In genomic region chr9:61322333-61322732, GRCm38 (mm10) we compare ENCODE assay signal across 14 mouse cellular contexts. TPM values are rescaled to one million over a fixed set of nuclear protein-coding genes. Genes with fewer than 3 reads are reported as not detected.
A peak's percentile ranks its signal among the peaks of the same experiment; 100 is the strongest.
DNase-seq lines count a peak whose midpoint lies in the region; ATAC-seq and TF ChIP-seq lines count a peak whose summit lies in the region.
"Had no signal": no experiment of that assay in that cellular context is flagged by ENCODE, and none has a peak within 500 bp of the region (broad histone marks: within the 10 kb centered on the region; RNA-seq: fewer than 3 reads in every experiment).

No protein-coding gene starts in this region.

- H3K9me3 ChIP-seq in embryonic facial prominence, embryonic 14.5 days (ENCODE audit: control insufficient read depth, low read length), result no peaks in the 10 kb centered on the region
- H3K9me3 ChIP-seq in embryonic facial prominence, embryonic 10.5 days, result no peaks in the 10 kb centered on the region
- H3K9me3 ChIP-seq in hindbrain, embryonic 12.5 days (replicated peaks), result no peaks in the 10 kb centered on the region
- H3K9me3 ChIP-seq: heart, embryonic 10.5 days; stomach, embryonic 15.5 days had no signal

- no peak for TF ChIP-seq CTCF in Patski (IDR thresholded peaks at IDR 0.05)

- CTCF ChIA-PET in Patski (lab: Charles Lee), result interaction anchor here (1.1 to 1.2 kb wide), 2 partner anchors 13 to 45 kb away, joined by 3 to 4 read pairs; no protein-coding TSS in a partner anchor

- in situ Hi-C loops in Patski (cut with MboI; ENCODE audit: low pct_unique_long_range_greater_than_20kb), result no loop called here

- no peaks in the 10 kb centered on the region; the same call in 1 of the 2 replicates for H3K27me3 ChIP-seq in embryonic facial prominence, embryonic 14.5 days (replicated peaks; ENCODE audit: control insufficient read depth, insufficient read depth, low read length)
- H3K27me3 ChIP-seq in embryonic facial prominence, embryonic 10.5 days (replicated peaks; ENCODE audit: low read depth, poor library complexity, severe bottlenecking), result peaks cover 81% of the 10 kb centered on the region
- H3K27me3 ChIP-seq in Patski, result no peaks in the 10 kb centered on the region
- peaks cover 23% of the 10 kb centered on the region for H3K27me3 ChIP-seq in hindbrain, embryonic 12.5 days

- no peak overlapping the region for H3K9ac ChIP-seq in embryonic facial prominence, embryonic 14.5 days (ENCODE audit: low read depth, low read length)
- no peak overlapping the region for H3K9ac ChIP-seq in hindbrain, embryonic 12.5 days
- H3K9ac ChIP-seq: stomach, embryonic 15.5 days had no signal

- no peak for ATAC-seq in embryonic facial prominence, embryonic 14.5 days (ENCODE audit: low read depth)
- ATAC-seq in Patski, result peak; percentile 80
- no peak for ATAC-seq in hindbrain, embryonic 12.5 days (ENCODE audit: low FRiP score)
- ATAC-seq: forebrain, embryonic 16.5 days; intestine, embryonic 16.5 days had no signal

- peak; percentile 42 for DNase-seq in embryonic facial prominence, embryonic 14.5 days (ENCODE audit: low spot score)
- DNase-seq in embryonic facial prominence, embryonic 10.5 days (ENCODE audit: low spot score), result no peak
- DNase-seq in 3134 (ENCODE audit: extremely low read depth, insufficient read length, low spot score), result peak; percentile 82
- peak; percentile 88 for DNase-seq in Patski (ENCODE audit: low read depth, low spot score)
- peak; percentile 44 for DNase-seq in mesoderm, embryonic 11.5 days (ENCODE audit: low read depth, low spot score)
- DNase-seq in frontal cortex, postnatal 10 days (ENCODE audit: low spot score in 2 of 2), result no peak
- DNase-seq in gastrocnemius, postnatal 4 days (ENCODE audit: low spot score in 2 of 2), result no peak
- DNase-seq: lung, adult 18-20 months; retina, postnatal 1 day had no signal

- H3K4me3 ChIP-seq in embryonic facial prominence, embryonic 14.5 days (ENCODE audit: low read depth, low read length), result no peak overlapping the region
- no peak overlapping the region for H3K4me3 ChIP-seq in embryonic facial prominence, embryonic 10.5 days
- no peak overlapping the region for H3K4me3 ChIP-seq in hindbrain, embryonic 12.5 days
- H3K4me3 ChIP-seq: heart, embryonic 10.5 days; stomach, embryonic 15.5 days had no signal

- no peaks in the 10 kb centered on the region for H3K36me3 ChIP-seq in embryonic facial prominence, embryonic 14.5 days (ENCODE audit: control insufficient read depth, insufficient read depth, low read length)
- no peaks in the 10 kb centered on the region for H3K36me3 ChIP-seq in embryonic facial prominence, embryonic 10.5 days (replicated peaks)
- H3K36me3 ChIP-seq in hindbrain, embryonic 12.5 days, result no peaks in the 10 kb centered on the region
- H3K36me3 ChIP-seq: heart, embryonic 10.5 days; stomach, embryonic 15.5 days had no signal

- 69% methylated on average over 11 of the region's 11 CpGs for WGBS in embryonic facial prominence, embryonic 14.5 days
- WGBS in embryonic facial prominence, embryonic 10.5 days, result 71% methylated on average over 11 of the region's 11 CpGs
- 76% methylated on average over 11 of the region's 11 CpGs for WGBS in hindbrain, embryonic 12.5 days

- POLR2A ChIA-PET in Patski (lab: Charles Lee), result interaction anchor here (1.0 kb wide), 1 partner anchor 27 kb away, joined by 3 read pairs; no protein-coding TSS in a partner anchor

- no peak overlapping the region for H3K4me2 ChIP-seq in embryonic facial prominence, embryonic 14.5 days (ENCODE audit: low read depth, low read length)
- no peak overlapping the region for H3K4me2 ChIP-seq in hindbrain, embryonic 12.5 days (replicated peaks)
- H3K4me2 ChIP-seq: stomach, embryonic 15.5 days had no signal

- H3K4me1 ChIP-seq in embryonic facial prominence, embryonic 14.5 days (ENCODE audit: control insufficient read depth, insufficient read depth, low read length), result peaks cover 12% of the 10 kb centered on the region
- peaks cover 45% of the 10 kb centered on the region for H3K4me1 ChIP-seq in embryonic facial prominence, embryonic 10.5 days
- H3K4me1 ChIP-seq in hindbrain, embryonic 12.5 days, result peaks cover 41% of the 10 kb centered on the region

- H3K27ac ChIP-seq in embryonic facial prominence, embryonic 14.5 days (replicated peaks; ENCODE audit: low read depth, low read length), result no peak overlapping the region
- H3K27ac ChIP-seq in embryonic facial prominence, embryonic 10.5 days (replicated peaks), result no peak overlapping the region
- no peak overlapping the region for H3K27ac ChIP-seq in hindbrain, embryonic 12.5 days
- H3K27ac ChIP-seq: heart, embryonic 10.5 days; stomach, embryonic 15.5 days had no signal

RNA-seq across cellular contexts. Expression of gene Tle3, which starts 49.8 kb away (rescaled TPM):
- polyA plus RNA-seq in embryonic facial prominence, embryonic 14.5 days (2014; fragmentation: Nextera tagmentation; extraction: Ambion mirVana), result 25.5 and 31.4 TPM in 2 replicates
- polyA plus RNA-seq in embryonic facial prominence, embryonic 10.5 days (2016; fragmentation: Nextera tagmentation; extraction: Ambion mirVana), result 50.3 and 51.9 TPM in 2 replicates
- 101 TPM for polyA plus RNA-seq in Patski (2021)
- polyA plus RNA-seq in hindbrain, embryonic 12.5 days (2016; fragmentation: Nextera tagmentation; extraction: Ambion mirVana), result 56.3 and 59.9 TPM in 2 replicates
- total RNA-seq in gastrocnemius, postnatal 4 days (2021), result 10 to 100 TPM; 35.0 to 47.8 TPM

Comparison
In these comparisons a context has a peak if more than half of its experiments do, and no peak if none do; other contexts are left out.
1. DNase-seq: peak in embryonic facial prominence, embryonic 14.5 days (single experiment), 3134 (single experiment), Patski (single experiment) and mesoderm, embryonic 11.5 days (single experiment); none in embryonic facial prominence, embryonic 10.5 days (single experiment), frontal cortex, postnatal 10 days (0 of 2) and gastrocnemius, postnatal 4 days (0 of 2).